Mouse (Mus musculus): ENCODE measurements around the gene Psmb5.

The Psmb5 gene

DNA sequence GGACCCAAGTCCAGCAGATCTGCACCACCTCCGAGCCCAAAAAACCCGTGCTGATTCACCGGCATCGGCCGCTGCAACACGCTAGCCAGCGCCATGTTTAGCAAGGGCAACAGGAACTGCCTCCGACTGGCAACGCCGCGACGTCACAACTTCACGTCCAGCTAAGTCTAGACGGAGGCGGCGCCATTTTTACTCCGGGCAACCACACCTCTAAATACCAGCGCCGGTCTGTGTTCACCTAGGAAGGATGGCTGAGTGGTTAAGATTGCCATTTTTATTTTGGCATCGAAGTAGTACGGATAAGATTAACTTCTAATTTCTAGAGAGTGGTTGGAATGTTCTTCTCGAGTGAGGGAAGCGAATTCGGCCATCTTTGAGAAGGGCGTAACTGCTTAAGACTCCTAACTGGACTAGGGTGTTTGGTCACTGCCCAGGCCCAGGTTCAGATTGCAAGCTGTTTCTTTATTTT is at the start of gene Psmb5:
TSS of gene Psmb5 (minus strand) at position 126 of the 469 bp plus-strand sequence.
- in situ Hi-C loops (cut with MboI, MseI), result no loop called here

DNA sequence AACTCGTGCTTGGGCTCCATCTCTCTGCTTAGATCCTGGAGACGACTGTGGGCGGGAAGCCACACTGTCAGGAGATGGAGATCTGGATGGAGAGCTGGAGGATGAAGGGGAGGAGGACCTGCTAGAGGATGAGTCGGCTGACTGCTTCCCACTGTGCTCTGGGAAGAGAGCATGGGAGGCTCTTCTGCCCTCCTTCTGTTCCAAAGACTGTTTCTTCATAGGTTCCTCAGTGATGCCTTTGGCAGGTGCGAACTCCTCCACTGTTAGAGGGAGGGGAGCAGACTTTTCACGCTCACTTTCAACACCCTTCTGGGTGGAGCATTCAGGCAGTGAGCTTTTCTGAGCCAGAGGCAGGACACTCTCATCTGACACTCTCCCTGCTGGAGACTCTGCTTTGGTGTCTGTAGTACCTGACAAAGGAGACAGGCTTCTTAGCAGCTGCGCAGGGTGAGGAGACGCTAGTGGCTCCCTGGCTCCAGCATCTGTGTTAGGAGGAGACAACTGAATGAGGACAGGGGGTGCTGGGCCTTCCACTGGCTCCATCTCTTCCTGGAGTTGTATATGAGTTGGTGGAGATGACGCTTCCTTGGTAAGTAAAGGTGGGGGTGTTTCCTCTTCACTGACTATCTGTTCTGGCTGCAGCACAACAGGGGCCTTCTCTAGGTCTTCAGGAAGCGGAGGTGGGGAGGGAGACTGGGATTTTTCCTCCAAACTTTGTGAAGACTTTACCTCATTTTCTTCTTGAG is 46.8 kb upstream of the Psmb5 start:
- in situ Hi-C loops (cut with MboI, MseI), result no loop called here

DNA sequence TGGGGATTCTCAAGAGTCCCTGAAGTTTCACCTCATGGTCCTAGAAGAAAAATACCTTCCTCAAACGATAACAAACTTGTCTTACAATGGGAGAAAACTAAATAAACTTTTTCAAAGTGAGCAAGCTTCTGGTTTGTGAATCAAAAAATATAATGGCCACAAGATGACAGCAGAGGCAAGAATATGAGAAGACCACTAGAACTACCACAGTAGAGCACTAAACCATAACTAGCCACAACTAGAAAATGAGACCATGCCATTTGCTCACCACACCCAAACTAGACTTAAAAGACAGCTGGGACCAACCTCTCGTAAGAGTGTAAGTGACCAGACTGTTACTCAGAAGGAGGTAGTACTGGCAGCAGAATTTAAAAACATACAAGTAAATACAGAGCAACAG is 42.2 kb upstream of the Psmb5 start:
- in situ Hi-C loops (cut with MboI, MseI), result no loop called here

DNA sequence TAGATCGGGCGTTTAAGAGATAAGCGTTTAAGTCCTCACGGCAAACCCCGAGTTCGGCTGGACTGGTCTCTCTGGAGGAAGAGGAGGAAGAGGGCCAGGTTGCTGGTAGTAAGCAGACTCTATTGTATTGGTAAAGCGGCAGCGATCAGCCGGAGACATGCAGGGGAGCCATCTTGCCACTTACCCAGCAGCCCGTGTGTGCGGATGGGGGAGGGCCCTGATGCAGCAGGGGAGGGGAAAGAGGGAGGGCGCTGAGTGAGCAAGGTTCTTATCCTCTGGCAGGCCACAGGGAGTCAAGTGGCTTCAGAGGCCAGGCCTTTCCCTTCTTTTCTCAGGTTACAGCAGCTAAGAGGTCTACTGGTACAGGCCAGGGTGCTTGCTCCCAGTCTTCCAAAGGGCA is 35.7 kb upstream of the Psmb5 start:
- in situ Hi-C loops (cut with MboI, MseI), result no loop called here

DNA sequence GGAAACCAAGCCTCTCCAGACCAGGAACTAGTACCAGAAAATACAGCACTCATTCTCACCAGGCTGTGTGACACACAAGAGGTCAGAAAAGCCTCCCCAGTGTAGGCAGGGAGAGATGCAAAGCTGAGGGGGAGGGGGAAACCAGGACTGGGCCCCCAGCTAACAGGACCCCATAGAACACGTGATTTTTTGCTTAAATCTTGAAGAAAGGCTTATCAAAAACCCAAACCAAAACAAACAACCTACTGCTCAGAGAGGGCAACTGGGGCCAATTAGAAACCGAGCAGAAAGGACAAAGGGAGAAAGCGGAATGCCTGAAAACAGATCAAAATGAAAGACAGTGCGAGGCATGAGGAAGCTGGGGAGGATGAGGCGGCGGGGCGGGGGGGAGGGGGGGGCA is 35.0 kb upstream of the Psmb5 start:
- in situ Hi-C loops (cut with MboI, MseI), result no loop called here

DNA sequence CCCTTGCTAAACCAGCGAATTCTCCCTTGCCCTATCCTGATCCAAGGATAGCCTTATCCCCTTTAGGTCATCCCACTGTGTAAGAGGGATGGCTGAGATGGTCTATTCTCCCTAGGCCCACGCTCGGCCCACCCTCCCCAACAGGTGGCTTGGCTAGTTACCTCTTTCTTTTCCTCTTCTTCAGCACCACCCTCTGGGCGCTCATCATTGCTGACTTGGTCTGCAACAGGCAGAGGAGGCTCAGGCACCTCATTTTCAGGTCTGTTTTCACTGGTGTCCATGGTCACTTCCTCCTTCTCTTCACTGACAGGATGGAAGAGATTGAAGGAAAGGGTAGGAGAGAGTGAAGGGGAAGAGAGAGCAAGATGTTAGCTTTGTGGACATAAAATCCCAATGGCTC is 33.7 kb upstream of the Psmb5 start:
- in situ Hi-C loops (cut with MboI, MseI), result no loop called here

DNA sequence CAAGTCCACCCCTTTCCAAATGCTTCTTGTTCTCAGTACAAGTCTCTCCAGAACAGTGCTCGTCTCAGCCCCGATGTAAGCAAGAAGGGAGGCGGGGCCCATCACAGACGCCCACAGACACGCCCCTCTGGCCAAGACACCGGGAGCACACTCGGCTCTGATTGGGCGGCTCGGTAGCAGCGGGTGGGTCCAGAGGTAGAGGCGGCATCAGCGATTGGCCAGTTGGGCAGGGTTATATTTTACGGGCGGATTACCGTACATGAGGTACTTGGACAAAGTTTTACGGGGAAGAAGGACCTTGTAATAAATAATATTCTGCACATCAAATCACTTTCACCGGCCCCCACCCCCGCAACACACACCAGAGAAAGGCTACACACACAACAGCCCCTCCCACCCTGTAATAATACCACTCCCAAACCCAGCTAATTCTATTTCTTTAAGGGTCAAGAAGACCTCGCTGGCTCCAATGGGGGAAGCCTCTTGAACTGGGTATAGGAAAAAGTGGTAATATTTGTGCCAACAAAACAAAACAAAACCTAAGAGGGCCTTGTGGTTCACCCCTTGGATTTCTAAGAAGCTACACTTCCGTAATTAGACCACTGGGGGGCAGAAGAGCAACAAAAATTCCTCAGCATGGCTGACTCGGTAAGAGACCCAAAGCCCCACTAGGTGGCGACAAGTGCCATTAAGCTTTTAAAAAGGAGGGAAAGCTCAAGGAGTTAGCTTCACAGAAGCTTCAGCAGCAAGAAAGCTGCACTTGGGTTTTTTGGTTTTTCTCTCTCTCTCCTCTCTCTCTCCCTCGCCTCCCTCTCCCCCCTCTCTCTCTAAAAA is 33.0 kb upstream of the Psmb5 start:
- in situ Hi-C loops (cut with MboI, MseI), result no loop called here

DNA sequence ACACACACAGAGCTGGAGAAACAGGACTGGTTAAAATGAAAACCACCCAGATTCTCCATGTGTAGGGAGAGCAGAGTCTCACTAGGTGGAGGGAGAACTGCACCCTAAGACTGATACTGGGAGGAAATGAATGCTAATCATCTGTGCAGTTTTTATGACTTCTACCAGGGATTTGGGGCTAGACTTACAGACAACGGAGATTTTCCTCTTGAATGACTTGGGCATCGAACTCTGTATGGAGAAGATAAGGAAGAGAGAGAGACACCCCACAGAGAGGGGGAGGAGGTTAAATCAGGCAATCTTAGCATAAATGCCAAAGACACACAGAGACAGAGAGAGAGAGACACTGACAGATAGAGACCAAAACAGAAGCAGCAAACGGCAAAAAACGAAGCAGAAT is 30.1 kb upstream of the Psmb5 start:
- in situ Hi-C loops (cut with MboI, MseI), result no loop called here

DNA sequence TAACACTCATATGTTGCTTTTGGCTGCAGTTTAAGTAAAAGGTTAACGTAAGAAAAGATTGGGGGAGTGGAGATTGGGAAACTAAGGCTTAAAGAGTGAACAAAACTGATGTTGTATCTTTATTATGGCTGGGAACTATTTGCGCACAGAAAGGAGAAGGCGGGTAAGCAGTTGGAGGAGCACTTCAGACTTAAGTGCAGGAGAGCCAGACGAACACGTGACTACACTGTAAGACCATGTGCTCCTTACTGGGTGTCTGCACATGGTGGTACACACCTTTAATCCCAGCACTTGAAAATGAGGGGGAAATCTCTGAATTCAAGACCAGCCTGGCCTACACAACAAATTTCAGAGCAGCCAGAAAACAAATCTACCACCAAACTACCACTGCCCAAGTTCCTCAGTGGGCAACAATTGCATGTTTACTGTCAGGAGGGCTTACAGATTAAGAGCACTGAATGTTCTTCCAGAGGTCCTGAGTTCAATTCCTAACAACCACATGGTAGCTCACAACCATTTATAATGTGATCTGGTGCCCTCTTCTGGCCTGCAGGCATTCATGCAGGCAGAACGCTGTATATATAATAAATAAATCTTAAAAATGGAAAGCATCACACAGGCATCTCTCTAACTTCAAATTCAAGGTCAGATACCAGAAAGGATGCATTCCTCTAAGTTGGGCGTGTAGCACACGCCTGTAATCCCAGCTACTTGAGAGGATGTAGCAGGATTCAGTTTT is 29.2 kb upstream of the Psmb5 start:
- in situ Hi-C loops (cut with MboI, MseI), result no loop called here

DNA sequence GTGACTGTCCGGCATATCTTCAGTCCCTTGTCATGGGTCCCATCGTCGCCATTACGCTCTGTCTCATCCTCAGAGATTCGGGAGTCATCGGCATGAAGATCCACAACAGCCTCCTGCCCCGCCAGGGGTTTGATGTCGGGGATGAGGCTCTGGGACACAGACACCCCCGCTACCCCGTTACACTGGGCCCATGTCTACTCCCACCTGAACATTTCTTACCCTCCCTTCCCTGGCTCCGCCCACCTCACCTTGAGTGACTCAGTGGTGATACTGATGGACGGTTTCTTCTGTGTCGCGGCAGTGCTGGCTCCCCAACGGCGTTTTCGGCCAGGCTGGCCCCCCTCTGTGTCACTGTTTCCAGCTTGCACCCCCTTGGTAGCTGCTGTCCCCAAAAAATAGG is 28.6 kb upstream of the Psmb5 start:
- in situ Hi-C loops (cut with MboI, MseI), result no loop called here

DNA sequence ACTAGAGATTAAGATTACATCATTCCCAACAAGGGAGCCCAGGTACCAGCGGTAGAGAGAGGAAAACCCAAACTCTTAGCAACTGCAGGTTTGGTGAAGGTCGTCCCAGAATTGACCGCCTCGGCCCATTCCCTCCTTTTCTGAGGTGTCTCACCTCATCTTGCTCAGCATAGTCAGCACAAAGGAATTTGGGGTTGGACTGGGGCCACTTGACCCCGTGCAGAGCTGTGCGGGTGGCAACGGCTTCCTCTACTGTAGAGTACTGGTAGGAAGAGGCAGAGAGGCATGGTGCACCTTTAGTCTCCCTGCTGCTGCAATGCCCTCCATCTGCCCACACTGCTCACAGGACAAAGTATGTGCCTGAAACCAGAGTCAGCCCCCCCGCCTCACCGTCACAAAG is 26.5 kb upstream of the Psmb5 start:
- in situ Hi-C loops (cut with MboI, MseI), result loop anchor here (5.0 kb wide), 1 partner anchor 77 kb away; no protein-coding TSS in a partner anchor

DNA sequence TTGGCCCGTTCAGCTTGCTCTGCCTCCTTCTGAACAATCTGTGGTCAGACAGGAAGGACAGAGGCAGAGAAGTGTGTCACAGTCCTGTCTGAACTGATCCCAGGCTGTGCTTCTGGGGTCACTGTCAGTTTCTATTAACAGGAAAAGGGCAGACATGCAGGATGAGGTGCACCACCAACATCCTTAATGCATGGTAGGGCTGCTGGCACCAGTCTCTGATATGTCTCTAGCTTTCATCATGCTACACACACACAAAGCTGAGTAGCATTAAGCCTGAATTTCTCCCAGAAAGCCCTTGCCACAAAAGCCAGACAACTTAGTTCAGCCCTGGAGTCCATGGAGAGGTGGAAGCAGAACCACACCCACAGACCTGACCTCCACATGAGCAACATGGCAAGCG is 25.2 kb upstream of the Psmb5 start:
- in situ Hi-C loops (cut with MboI, MseI), result loop anchor here (5.0 kb wide), 1 partner anchor 76 kb away; no protein-coding TSS in a partner anchor

DNA sequence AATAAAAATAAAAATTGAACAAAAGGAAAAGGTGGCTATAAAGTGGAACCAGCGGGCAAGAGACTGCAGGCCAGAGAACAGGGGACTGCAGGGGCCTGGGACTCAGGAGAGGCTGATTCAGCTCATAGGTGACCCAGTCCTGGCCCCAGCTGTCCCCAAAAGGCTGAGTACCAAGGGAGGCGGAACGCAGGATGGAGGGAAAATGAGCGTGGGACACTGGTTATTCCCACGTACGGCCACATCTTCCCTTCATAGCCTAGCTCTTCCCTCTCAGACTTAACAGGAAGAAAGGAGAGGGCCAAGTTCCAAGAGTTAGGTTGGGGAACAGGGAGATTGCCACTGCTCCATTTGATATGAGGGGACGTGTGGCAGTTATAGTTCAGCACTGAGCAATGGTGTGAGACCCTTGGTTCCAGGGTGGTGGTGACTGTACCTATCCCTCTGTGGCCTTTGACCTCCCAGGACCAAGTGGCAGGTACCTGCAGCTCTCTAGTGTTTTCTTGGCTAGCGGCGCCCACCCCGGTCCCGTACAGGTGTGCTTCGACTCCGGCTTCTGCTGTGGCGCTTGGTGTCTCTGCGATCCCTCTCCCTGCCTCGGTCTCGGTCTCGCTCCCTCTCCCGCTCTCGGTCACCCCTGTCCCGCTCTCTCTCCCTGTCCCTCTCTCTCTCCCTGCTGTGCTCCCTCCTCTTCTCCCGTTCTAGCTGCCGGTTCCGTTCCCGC is 24.6 kb upstream of the Psmb5 start:
- in situ Hi-C loops (cut with MboI, MseI), result loop anchor here (5.0 kb wide), 1 partner anchor 75 kb away; no protein-coding TSS in a partner anchor

DNA sequence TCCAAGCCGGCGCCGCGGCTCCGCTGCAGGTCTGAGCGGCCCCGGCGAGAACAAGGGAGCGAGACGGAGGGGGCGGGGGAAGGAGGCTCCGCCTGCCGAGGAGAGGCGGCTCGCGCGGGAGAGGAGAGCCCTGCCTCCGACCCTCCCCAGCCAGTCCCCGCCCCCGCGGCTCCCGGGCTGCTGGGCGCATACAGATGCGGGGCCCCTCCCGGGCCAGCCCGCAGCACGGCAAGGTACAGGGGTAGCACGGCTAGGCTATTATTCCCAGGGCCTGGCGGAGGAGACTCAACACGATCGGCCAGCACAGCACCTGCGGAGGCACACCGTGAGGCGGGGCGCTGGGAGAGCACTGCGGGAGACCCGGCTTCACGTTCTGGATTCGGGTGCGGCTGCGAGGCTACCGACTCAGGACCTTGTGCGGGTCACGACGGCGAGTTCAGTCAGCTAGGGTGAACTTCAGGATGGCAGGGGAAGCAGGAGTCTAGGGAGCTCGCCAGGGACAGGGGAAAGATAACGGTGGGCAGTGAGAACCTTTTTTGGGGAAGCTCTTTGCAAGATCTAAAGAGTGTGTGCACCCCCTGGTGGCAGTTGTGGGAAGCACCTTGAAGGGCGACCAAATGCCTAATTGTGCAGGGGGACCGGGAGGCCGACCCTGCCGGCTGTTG is 23.6 kb upstream of the Psmb5 start, which contains the start of gene Cdh24:
TSS of gene Cdh24 (minus strand) at position 60 of the 665 bp plus-strand sequence.
- in situ Hi-C loops (cut with MboI, MseI), result loop anchor here (5.0 kb wide), 1 partner anchor 74 kb away; no protein-coding TSS in a partner anchor

DNA sequence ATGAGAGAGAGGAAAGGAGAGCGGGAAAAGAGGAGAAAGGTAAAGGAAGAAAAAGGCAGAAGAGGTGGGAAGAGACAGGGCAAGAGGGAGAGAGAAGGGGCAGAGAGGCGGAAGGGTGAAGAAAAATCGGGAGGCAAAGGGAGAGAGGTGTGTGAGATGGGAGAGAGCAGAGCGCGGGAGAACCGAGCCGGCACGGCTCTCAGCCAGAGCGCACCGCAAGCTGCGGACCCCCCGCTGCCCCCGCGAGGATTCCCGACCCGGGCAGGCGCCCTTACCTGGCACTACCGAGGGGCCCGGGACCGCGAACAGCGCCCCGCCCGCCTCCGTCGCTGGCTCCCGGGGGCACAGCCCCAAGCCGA is 23.1 kb upstream of the Psmb5 start, which contains the start of gene Gm17606:
TSS of gene Gm17606 (plus strand) at position 7 of the 359 bp plus-strand sequence.
- in situ Hi-C loops (cut with MboI, MseI), result loop anchor here (5.0 kb wide), 1 partner anchor 74 kb away; no protein-coding TSS in a partner anchor

DNA sequence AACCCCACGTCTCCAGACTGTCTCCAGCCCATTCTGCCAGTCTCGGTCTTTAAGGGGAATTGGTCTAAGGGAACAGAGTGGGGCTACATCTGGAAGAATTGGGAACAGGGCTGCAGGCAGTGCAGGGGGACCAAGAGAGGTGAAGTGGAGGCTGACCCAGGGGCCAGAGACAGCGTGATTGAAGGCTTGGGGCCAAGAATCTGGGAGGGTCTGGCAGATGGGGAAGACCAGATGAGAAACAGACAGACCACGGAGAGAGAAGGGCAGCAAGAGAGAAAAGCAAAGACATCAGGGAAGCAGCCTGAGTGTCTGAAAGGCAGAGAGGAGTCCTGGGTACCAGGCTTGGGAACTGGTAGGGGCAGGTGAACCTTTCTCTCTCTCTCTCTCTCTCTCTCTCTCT is 22.3 kb upstream of the Psmb5 start:
- in situ Hi-C loops (cut with MboI, MseI), result loop anchor here (5.0 kb wide), 1 partner anchor 73 kb away; no protein-coding TSS in a partner anchor

DNA sequence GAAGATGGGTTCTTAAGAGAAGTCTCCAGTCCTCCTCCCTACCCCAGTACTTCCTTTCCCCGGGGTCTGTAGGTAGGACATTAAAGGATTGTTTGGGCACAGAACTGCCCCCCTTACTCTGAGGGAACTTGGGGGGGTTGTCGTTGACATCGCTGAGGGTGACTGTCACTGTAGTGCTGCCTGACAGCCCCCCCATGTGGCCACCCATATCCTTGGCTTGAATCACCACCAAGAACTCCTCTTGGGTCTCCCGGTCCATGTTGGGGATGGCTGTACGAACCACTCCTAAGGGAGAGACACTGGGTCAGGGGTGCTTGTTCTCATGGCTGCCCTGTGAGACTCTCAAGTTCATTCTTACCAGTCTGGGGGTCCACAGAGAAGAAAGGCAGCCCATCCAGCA is 20.4 kb upstream of the Psmb5 start:
- in situ Hi-C loops (cut with MboI, MseI), result no loop called here

DNA sequence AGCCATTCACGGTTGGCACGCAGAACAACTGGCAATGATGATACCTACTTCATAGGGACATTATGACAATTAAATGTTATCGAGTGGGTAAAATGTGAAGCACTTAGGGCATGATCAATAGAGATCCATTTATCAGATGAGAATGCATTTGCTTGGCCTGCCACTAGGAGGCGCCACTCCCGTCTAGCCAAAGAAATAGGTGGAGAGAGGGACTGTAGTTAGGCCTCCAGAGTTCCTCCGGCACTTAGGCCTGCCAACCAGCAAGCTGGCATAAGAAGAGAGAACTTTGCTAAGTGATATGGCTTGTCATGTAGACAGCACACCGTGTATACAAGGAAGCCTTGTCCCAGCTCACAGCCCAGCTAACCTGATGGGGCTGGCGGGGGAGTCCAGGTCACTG is 19.1 kb upstream of the Psmb5 start:
- in situ Hi-C loops (cut with MboI, MseI), result no loop called here

DNA sequence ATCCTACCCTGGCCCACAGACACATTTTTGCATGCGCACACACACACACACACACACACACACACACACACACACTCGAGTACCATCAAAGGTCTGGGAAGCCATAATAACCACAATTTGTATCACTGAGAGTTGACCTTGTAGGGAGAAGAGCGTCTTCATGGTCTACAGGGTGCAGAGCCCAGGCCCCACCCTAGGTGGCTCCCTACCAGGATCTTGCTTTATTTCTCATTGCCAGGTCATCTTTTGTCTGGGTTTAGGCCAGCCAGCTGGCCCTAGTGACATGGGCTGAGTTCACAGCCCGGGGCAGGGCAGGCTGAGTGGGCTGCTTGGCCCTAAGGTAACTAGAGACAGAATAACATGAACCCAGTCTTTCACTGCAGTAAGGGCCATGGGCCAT is 16.4 kb upstream of the Psmb5 start:
- in situ Hi-C loops (cut with MboI, MseI), result no loop called here

DNA sequence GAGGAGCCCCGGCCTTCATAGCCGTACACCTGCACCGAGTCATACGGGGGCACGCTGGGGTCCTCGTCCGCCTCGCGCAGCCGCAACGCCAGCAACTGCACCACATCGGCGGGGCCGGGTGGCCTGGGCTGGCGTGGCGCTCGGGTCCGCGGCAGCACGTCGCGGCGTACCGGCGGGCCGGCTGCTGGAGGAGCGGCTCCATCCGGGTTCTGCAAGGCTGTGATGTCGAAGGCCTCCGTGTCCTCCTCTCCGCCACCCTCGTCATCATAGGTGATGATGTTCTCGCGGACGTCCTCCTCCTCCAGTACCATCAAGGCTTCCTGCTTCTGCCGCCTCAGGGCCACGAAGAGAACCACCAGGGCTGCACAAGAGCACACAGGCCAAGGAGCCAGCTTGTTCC is 14.4 kb upstream of the Psmb5 start:
- in situ Hi-C loops (cut with MboI, MseI), result no loop called here

DNA sequence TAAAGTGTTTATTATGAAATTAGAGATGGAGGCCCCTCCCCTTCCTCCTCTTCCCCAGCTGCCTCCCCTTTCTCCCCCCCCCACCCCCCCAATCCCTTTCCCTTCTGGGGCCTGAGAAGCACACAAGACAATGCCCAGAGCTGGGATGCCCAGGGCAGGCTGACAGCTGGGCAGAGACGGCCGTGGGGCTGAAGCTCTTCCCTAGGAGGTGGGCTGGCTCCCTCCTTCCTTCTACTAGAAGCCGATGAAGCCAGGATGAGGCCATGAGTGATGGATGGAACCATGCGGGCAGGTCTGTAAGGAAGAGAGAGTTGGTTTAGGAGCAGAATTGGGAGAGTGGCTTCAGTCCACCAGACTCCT is 13.4 kb upstream of the Psmb5 start:
- in situ Hi-C loops (cut with MboI, MseI), result no loop called here
